Mouse (Mus musculus) limb, embryonic 14.5 days (tissue): ENCODE measurements around the gene Cuedc2. TPM values are rescaled to one million over a fixed set of nuclear protein-coding genes. Genes with fewer than 3 reads are reported as not detected.

Experiments used
- ATAC-seq: fragments of 200-750 bp; cut with Nextera tagmentation; 2 replicates; pipeline ENCODE4 v1.8.0; 2017; ENCODE audit warnings: low read depth, moderate number of reproducible peaks, moderate TSS enrichment; ENCODE audit not compliant: low FRiP score
- DNase-seq: peaks from one replicate; pipeline ENCODE4 v3.0.0-alpha.2; 2015; ENCODE audit warnings: low spot score
- H3K27ac ChIP-seq: fragments of 300-500 bp; sonication (generic); replicated peaks from 2 replicates; pipeline ENCODE4 v1.5.1; 2014; ENCODE audit warnings: low read depth, mild to moderate bottlenecking, low read length, moderate library complexity, mixed read lengths
- H3K27me3 ChIP-seq: fragments of 300-500 bp; sonication (generic); 2 replicates; pipeline ENCODE4 v1.6.1; 2014; ENCODE audit warnings: low read length, mixed read lengths; ENCODE audit not compliant: control insufficient read depth, insufficient read depth
- H3K36me3 ChIP-seq: fragments of 300-500 bp; sonication (generic); 2 replicates; pipeline ENCODE4 v1.6.1; 2014; ENCODE audit warnings: mild to moderate bottlenecking, low read length, moderate library complexity, mixed read lengths; ENCODE audit not compliant: control insufficient read depth, insufficient read depth
- H3K4me1 ChIP-seq: fragments of 300-500 bp; sonication (generic); 2 replicates; pipeline ENCODE4 v1.6.1; 2014; ENCODE audit warnings: antibody characterized with exemption, low read length, mixed read lengths; ENCODE audit not compliant: control insufficient read depth, insufficient read depth
- H3K4me2 ChIP-seq: fragments of 300-500 bp; sonication (generic); replicated peaks from 2 replicates; pipeline ENCODE4 v1.6.1; 2014; ENCODE audit warnings: low read depth, mild to moderate bottlenecking, low read length, moderate library complexity; ENCODE audit not compliant: severe bottlenecking
- H3K4me3 ChIP-seq: fragments of 300-500 bp; sonication (generic); replicated peaks from 2 replicates; pipeline ENCODE4 v1.5.1; 2014; ENCODE audit warnings: low read length
- H3K9ac ChIP-seq: fragments of 300-500 bp; sonication (generic); 2 replicates; pipeline ENCODE4 v1.6.1; 2014; ENCODE audit warnings: mild to moderate bottlenecking, low read depth, low read length, moderate library complexity; ENCODE audit not compliant: severe bottlenecking
- H3K9me3 ChIP-seq: fragments of 300-500 bp; sonication (generic); 2 replicates; pipeline ENCODE4 v1.6.1; 2016; ENCODE audit warnings: low read length; ENCODE audit not compliant: control insufficient read depth
- POLR2A ChIP-seq: fragments of 200-500 bp; IDR thresholded peaks from 2 replicates; pipeline ENCODE4 v1.8.0; 2012; ENCODE audit warnings: inconsistent platforms, mild to moderate bottlenecking, moderate library complexity, borderline replicate concordance; ENCODE audit not compliant: insufficient read depth, insufficient read length; ENCODE audit errors: extremely low read depth
- WGBS: fragments of 180-500 bp; shearing (Covaris S2); extraction: QIAGEN DNeasy Blood & Tissue Kit; methylation state at CpG from one replicate; pipeline ENCODE4 v1.1.7; 2014; 5-methylcytosine and 5-hydroxymethylcytosine counted together
- polyA plus RNA-seq, 2 experiments: library from polyadenylated mRNA; depleted of rRNA in 1 of 2; stranded (reverse) in 1 of 2; unstranded in 1 of 2; fragments of >200 nt; fragmentation: Nextera tagmentation in 1 of 2; extraction: Ambion mirVana in 1 of 2; gene quantifications; 2 replicates each; pipeline versions ENCODE4 v1.2.1 to v1.2.3; 2012 to 2014

Cuedc2 gene
- polyA plus RNA-seq, 2 experiments, result 110 to 164 TPM

GRCm38 (mm10) chr19:46290535-46291105 is 47.9 kb downstream of the Cuedc2 start:
- Histone ChIP-seq H3K9me3 (no peaks in the 10 kb centered on the region), H3K4me3 (no peak overlapping the region), H3K9ac (no peak overlapping the region), H3K36me3 (peaks cover 17% of the 10 kb centered on the region), H3K27me3 (no peaks in the 10 kb centered on the region), H3K27ac (no peak overlapping the region), H3K4me2 (no peak overlapping the region), H3K4me1 (no peaks in the 10 kb centered on the region)
- TF ChIP-seq POLR2A, result no peak
- 72% methylated on average over 12 of the region's 12 CpGs for WGBS
- ATAC-seq, result no peak
- no peak for DNase-seq

GRCm38 (mm10) chr19:46287566-46287965 is 50.9 kb downstream of the Cuedc2 start:
- Histone ChIP-seq H3K36me3 (peaks cover 46% of the 10 kb centered on the region), H3K4me1 (no peaks in the 10 kb centered on the region), H3K9ac (no peak overlapping the region), H3K9me3 (no peaks in the 10 kb centered on the region), H3K27me3 (no peaks in the 10 kb centered on the region), H3K4me2 (no peak overlapping the region), H3K4me3 (no peak overlapping the region), H3K27ac (no peak overlapping the region)
- TF ChIP-seq POLR2A, result no peak
- ATAC-seq (no peak), DNase-seq (no peak)
- WGBS, result 82% methylated on average over 3 of the region's 3 CpGs

GRCm38 (mm10) chr19:46286926-46287325 is 51.6 kb downstream of the Cuedc2 start:
- ATAC-seq (no peak), DNase-seq (no peak)
- H3K27me3 ChIP-seq, result no peaks in the 10 kb centered on the region
- H3K36me3 ChIP-seq, result peaks cover 52% of the 10 kb centered on the region
- no peak overlapping the region for H3K9ac ChIP-seq
- no peak overlapping the region for H3K4me2 ChIP-seq
- 89% methylated on average over 3 of the region's 3 CpGs for WGBS
- no peaks in the 10 kb centered on the region for H3K9me3 ChIP-seq
- H3K27ac ChIP-seq, result no peak overlapping the region
- no peaks in the 10 kb centered on the region for H3K4me1 ChIP-seq
- no peak overlapping the region for H3K4me3 ChIP-seq
- no peak for TF ChIP-seq POLR2A

GRCm38 (mm10) chr19:46286047-46286446 is 52.5 kb downstream of the Cuedc2 start:
- DNase-seq (no peak), ATAC-seq (no peak)
- Histone ChIP-seq H3K36me3 (peaks cover 61% of the 10 kb centered on the region), H3K9ac (no peak overlapping the region), H3K4me1 (no peaks in the 10 kb centered on the region), H3K27me3 (no peaks in the 10 kb centered on the region), H3K9me3 (no peaks in the 10 kb centered on the region), H3K27ac (no peak overlapping the region), H3K4me3 (no peak overlapping the region), H3K4me2 (no peak overlapping the region)
- no peak for TF ChIP-seq POLR2A
- 84% methylated on average over 6 of the region's 6 CpGs for WGBS

GRCm38 (mm10) chr19:46285631-46286030 is 52.9 kb downstream of the Cuedc2 start:
- Histone ChIP-seq H3K4me1 (no peaks in the 10 kb centered on the region), H3K4me2 (no peak overlapping the region), H3K9ac (no peak overlapping the region), H3K36me3 (peaks cover 64% of the 10 kb centered on the region), H3K27ac (no peak overlapping the region), H3K4me3 (no peak overlapping the region), H3K27me3 (no peaks in the 10 kb centered on the region), H3K9me3 (no peaks in the 10 kb centered on the region)
- WGBS, result 83% methylated on average over 7 of the region's 7 CpGs
- ATAC-seq (no peak), DNase-seq (no peak)
- TF ChIP-seq POLR2A, result no peak

- TF ChIP-seq POLR2A, result no peak
- H3K4me1 ChIP-seq, result no peaks in the 10 kb centered on the region
- 93% methylated on average over 4 of the region's 4 CpGs for WGBS
- ATAC-seq (no peak), DNase-seq (no peak)
- no peak overlapping the region for H3K4me2 ChIP-seq
- H3K27ac ChIP-seq, result no peak overlapping the region
- H3K9ac ChIP-seq, result no peak overlapping the region
- no peaks in the 10 kb centered on the region for H3K27me3 ChIP-seq
- no peaks in the 10 kb centered on the region for H3K9me3 ChIP-seq
- no peak overlapping the region for H3K4me3 ChIP-seq
- peaks cover 73% of the 10 kb centered on the region for H3K36me3 ChIP-seq
Observed at GRCm38 (mm10) chr19:46284686-46285085, 53.8 kb downstream of the Cuedc2 start.
